ENCODE assay signal across 13 mouse cellular contexts in the genomic region with DNA sequence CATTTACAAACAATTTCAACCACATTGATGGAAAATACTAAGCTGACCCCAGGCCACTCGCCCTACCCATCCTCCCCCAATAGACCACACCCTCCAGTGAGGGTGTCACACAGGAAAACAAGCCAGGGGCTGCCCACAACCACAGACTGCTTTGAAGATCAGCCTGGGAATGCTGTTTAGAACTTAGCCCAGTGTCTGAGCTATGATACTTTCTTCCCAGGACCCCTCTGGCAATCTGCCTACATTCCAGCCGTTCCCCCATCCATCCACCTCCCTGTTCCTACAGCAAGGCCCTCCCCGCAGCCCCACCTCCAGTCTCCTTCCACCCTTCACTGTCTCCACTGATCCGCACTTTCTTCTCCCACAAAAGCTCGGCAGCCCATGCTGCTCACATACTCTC. TPM values are rescaled to one million over a fixed set of nuclear protein-coding genes. Genes with fewer than 3 reads are reported as not detected.
DNase-seq lines count a peak whose midpoint lies in the region; ATAC-seq and TF ChIP-seq lines count a peak whose summit lies in the region.
"Had no signal": no experiment of that assay in that cellular context is flagged by ENCODE, and none has a peak within 500 bp of the region (broad histone marks: within the 10 kb centered on the region; RNA-seq: fewer than 3 reads in every experiment).

No protein-coding gene starts in this region.

- no peak for DNase-seq in heart, adult 18-20 months
- DNase-seq in lung, embryonic 14.5 days: peak; percentile 74
- no peak for DNase-seq in lung, postnatal 14 days
- no peak for DNase-seq in spleen, adult 18-20 months
- no peak for DNase-seq in adipocyte (ENCODE audit: low spot score)
- DNase-seq: adrenal gland, adult 8-10 months had no signal

- no peak overlapping the region for H3K9ac ChIP-seq in heart, embryonic 15.5 days
- no peak overlapping the region for H3K9ac ChIP-seq in lung, embryonic 14.5 days
- H3K9ac ChIP-seq in intestine, embryonic 16.5 days (ENCODE audit: low read depth, low read length): no peak overlapping the region
- 0 out of 2 replicates have a peak overlapping the region, but pooled peaks have one; percentile 13 for H3K9ac ChIP-seq in stomach, embryonic 16.5 days (ENCODE audit: low read length)
- H3K9ac ChIP-seq: midbrain, embryonic 12.5 days had no signal

- no peak overlapping the region for H3K4me3 ChIP-seq in heart, embryonic 15.5 days
- H3K4me3 ChIP-seq in lung, embryonic 14.5 days (ENCODE audit: low read depth, low read length): no peak overlapping the region
- no peak overlapping the region for H3K4me3 ChIP-seq in intestine, embryonic 16.5 days (ENCODE audit: low read length)
- H3K4me3 ChIP-seq in stomach, embryonic 16.5 days (replicated peaks; ENCODE audit: low read length): no peak overlapping the region
- H3K4me3 ChIP-seq: midbrain, embryonic 12.5 days had no signal

- peaks cover 28% of the 10 kb centered on the region for H3K36me3 ChIP-seq in heart, embryonic 15.5 days
- peaks cover 53% of the 10 kb centered on the region for H3K36me3 ChIP-seq in lung, embryonic 14.5 days (ENCODE audit: insufficient read depth)
- peaks cover 3% of the 10 kb centered on the region for H3K36me3 ChIP-seq in intestine, embryonic 16.5 days (ENCODE audit: control insufficient read depth, insufficient read depth, low read length)
- H3K36me3 ChIP-seq in stomach, embryonic 16.5 days (ENCODE audit: control insufficient read depth, insufficient read depth, low read length): peaks cover 12% of the 10 kb centered on the region; the same call in 1 of the 2 replicates

- peak overlapping the region; percentile 92; the same call in 1 of the 2 replicates for H3K27ac ChIP-seq in heart, embryonic 15.5 days
- peak overlapping the region; percentile 83; the same call in 1 of the 2 replicates for H3K27ac ChIP-seq in lung, embryonic 14.5 days (ENCODE audit: low read depth)
- peak overlapping the region; percentile 39; the same call in 1 of the 2 replicates for H3K27ac ChIP-seq in intestine, embryonic 16.5 days (ENCODE audit: low read length)
- peak overlapping the region; percentile 50 for H3K27ac ChIP-seq in stomach, embryonic 16.5 days (ENCODE audit: low read length)
- H3K27ac ChIP-seq: midbrain, embryonic 12.5 days had no signal

- H3K4me1 ChIP-seq in heart, embryonic 15.5 days (replicated peaks): peaks cover 72% of the 10 kb centered on the region
- peaks cover 28% of the 10 kb centered on the region for H3K4me1 ChIP-seq in lung, embryonic 14.5 days (ENCODE audit: insufficient read depth)
- peaks cover 31% of the 10 kb centered on the region for H3K4me1 ChIP-seq in intestine, embryonic 16.5 days (ENCODE audit: control insufficient read depth, insufficient read depth, low read length)
- H3K4me1 ChIP-seq in stomach, embryonic 16.5 days (ENCODE audit: control insufficient read depth, insufficient read depth, low read length): peaks cover 38% of the 10 kb centered on the region

- TF ChIP-seq CTCF in lung, embryonic 14.5 days (IDR thresholded peaks at IDR 0.05; ENCODE audit: low read depth): no peak

- no peaks in the 10 kb centered on the region for H3K27me3 ChIP-seq in heart, embryonic 15.5 days
- H3K27me3 ChIP-seq in lung, embryonic 14.5 days (ENCODE audit: insufficient read depth, low read length): no peaks in the 10 kb centered on the region
- H3K27me3 ChIP-seq in intestine, embryonic 16.5 days (replicated peaks; ENCODE audit: control insufficient read depth, insufficient read depth, low read length): no peaks in the 10 kb centered on the region
- no peaks in the 10 kb centered on the region for H3K27me3 ChIP-seq in stomach, embryonic 16.5 days (ENCODE audit: control insufficient read depth, insufficient read depth, low read length)
- H3K27me3 ChIP-seq: midbrain, embryonic 12.5 days; Patski had no signal

- no peaks in the 10 kb centered on the region for H3K9me3 ChIP-seq in heart, embryonic 15.5 days (replicated peaks)
- H3K9me3 ChIP-seq in lung, embryonic 14.5 days (ENCODE audit: low read depth, low read length): no peaks in the 10 kb centered on the region
- H3K9me3 ChIP-seq in intestine, embryonic 16.5 days (ENCODE audit: control insufficient read depth, low read length): no peaks in the 10 kb centered on the region
- no peaks in the 10 kb centered on the region for H3K9me3 ChIP-seq in stomach, embryonic 16.5 days (replicated peaks; ENCODE audit: control insufficient read depth, low read length)
- H3K9me3 ChIP-seq: midbrain, embryonic 12.5 days had no signal

- ATAC-seq in heart, embryonic 15.5 days (replicated peaks; ENCODE audit: insufficient number of reproducible peaks, insufficient read depth, low FRiP score, low read depth): no peak
- peak; percentile 65 for ATAC-seq in lung, embryonic 14.5 days (ENCODE audit: insufficient read depth)
- peak; percentile 21; the same call in 1 of the 2 replicates for ATAC-seq in intestine, embryonic 16.5 days
- 0 out of 2 replicates have a peak, but pooled peaks have one; percentile 14 for ATAC-seq in stomach, embryonic 16.5 days (ENCODE audit: insufficient read depth, low FRiP score)
- ATAC-seq: CD4-positive, CD25-positive, alpha-beta regulatory T cell, adult 4 months; inflammation-experienced regulatory T-cells, adult 6 months; Patski had no signal

- 56% methylated on average over 5 of the region's 5 CpGs for WGBS in heart, embryonic 15.5 days
- WGBS in lung, embryonic 14.5 days: 30% methylated on average over 5 of the region's 5 CpGs
- 39% methylated on average over 5 of the region's 5 CpGs for WGBS in intestine, embryonic 16.5 days
- 43% methylated on average over 5 of the region's 5 CpGs for WGBS in stomach, embryonic 16.5 days

- H3K4me2 ChIP-seq in heart, embryonic 15.5 days: no peak overlapping the region
- H3K4me2 ChIP-seq in lung, embryonic 14.5 days: no peak overlapping the region
- H3K4me2 ChIP-seq in intestine, embryonic 16.5 days (ENCODE audit: low read depth, low read length): no peak overlapping the region
- no peak overlapping the region for H3K4me2 ChIP-seq in stomach, embryonic 16.5 days (ENCODE audit: low read depth, low read length)
- H3K4me2 ChIP-seq: midbrain, embryonic 12.5 days had no signal

RNA-seq across cellular contexts. Expression of gene Xpnpep1, which starts 29.1 kb away (rescaled TPM):
- polyA plus RNA-seq in heart, embryonic 15.5 days (2015; fragmentation: Nextera tagmentation; extraction: Ambion mirVana): 128 and 135 TPM in 2 replicates
- 10 to 100 TPM; 65.2 to 73.3 TPM for total RNA-seq in heart, adult 18-20 months (2021)
- polyA plus RNA-seq in lung, embryonic 14.5 days (2014; fragmentation: Nextera tagmentation; extraction: Ambion mirVana): 196 and 200 TPM in 2 replicates
- 231 and 264 TPM in 2 replicates for polyA plus RNA-seq in intestine, embryonic 16.5 days (2015; fragmentation: Nextera tagmentation; extraction: Ambion mirVana)
- polyA plus RNA-seq in stomach, embryonic 16.5 days (2015; fragmentation: Nextera tagmentation; extraction: Ambion mirVana): 157 and 160 TPM in 2 replicates

Comparison
In these comparisons a context has a peak if more than half of its experiments do, and no peak if none do; other contexts are left out.
1. H3K27ac ChIP-seq: peak in every context shown above with its lines; median percentile 92 in heart, embryonic 15.5 days; 83 in lung, embryonic 14.5 days; 50 in stomach, embryonic 16.5 days; 39 in intestine, embryonic 16.5 days.